Mouse (Mus musculus) right cerebral cortex, postnatal 14 days (tissue): ENCODE measurements around the gene Mettl7a1.
A peak's percentile ranks its signal among the peaks of the same experiment; 100 is the strongest.
"Not testable (repeated sequence)": the region's sequence is repeated elsewhere in the genome, so short reads cannot be mapped to it uniquely, and the experiment has no call there.

Experiments used
- DNase-seq: peaks from one replicate; pipeline ENCODE4 v3.0.0; 2022

Mettl7a1 gene

GRCm38 (mm10) chr15:100304019-100304991 lies at the start of gene Mettl7a1:
Mettl7a1 (plus strand) TSS chr15:100304140.
- peak; percentile 88 for DNase-seq

GRCm38 (mm10) chr15:100256386-100256785 lies 47.6 kb upstream of the Mettl7a1 start:
- DNase-seq: no peak

GRCm38 (mm10) chr15:100257305-100257704 lies 46.6 kb upstream of the Mettl7a1 start:
- no peak for DNase-seq

- no peak for DNase-seq
These were observed 45.1 kb upstream of the Mettl7a1 start for GRCm38 (mm10) chr15:100258646-100259425.

- not testable (repeated sequence) for DNase-seq
These were observed 43.6 kb upstream of the Mettl7a1 start for GRCm38 (mm10) chr15:100260351-100260750.

- no peak for DNase-seq
These were observed 40.6 kb upstream of the Mettl7a1 start for GRCm38 (mm10) chr15:100263246-100263905.

GRCm38 (mm10) chr15:100265586-100266325 lies 38.2 kb upstream of the Mettl7a1 start:
- no peak for DNase-seq

GRCm38 (mm10) chr15:100268916-100269315 lies 35.0 kb upstream of the Mettl7a1 start:
- DNase-seq: no peak

- no peak for DNase-seq
These were observed 34.2 kb upstream of the Mettl7a1 start for GRCm38 (mm10) chr15:100269776-100270175.

- not testable (repeated sequence) for DNase-seq
These were observed 33.3 kb upstream of the Mettl7a1 start for GRCm38 (mm10) chr15:100270609-100271008.

- DNase-seq: no peak
These were observed 32.5 kb upstream of the Mettl7a1 start for GRCm38 (mm10) chr15:100271411-100271810.

- not testable (repeated sequence) for DNase-seq
These were observed 30.1 kb upstream of the Mettl7a1 start for GRCm38 (mm10) chr15:100273791-100274308.

- no peak for DNase-seq
These were observed 29.0 kb upstream of the Mettl7a1 start for GRCm38 (mm10) chr15:100274790-100275559.

GRCm38 (mm10) chr15:100276403-100276802 lies 27.5 kb upstream of the Mettl7a1 start:
- no peak for DNase-seq

GRCm38 (mm10) chr15:100277586-100277985 lies 26.4 kb upstream of the Mettl7a1 start:
- DNase-seq: no peak

- no peak for DNase-seq
These were observed 23.3 kb upstream of the Mettl7a1 start, which contains the start of gene Tmprss12 for GRCm38 (mm10) chr15:100280626-100281025. Tmprss12 (plus strand) TSS chr15:100280837.

- DNase-seq: no peak
These were observed 15.0 kb upstream of the Mettl7a1 start for GRCm38 (mm10) chr15:100288980-100289379.

GRCm38 (mm10) chr15:100290858-100291257 lies 13.1 kb upstream of the Mettl7a1 start:
- no peak for DNase-seq

- no peak for DNase-seq
These were observed 11.6 kb upstream of the Mettl7a1 start for GRCm38 (mm10) chr15:100292326-100292725.

GRCm38 (mm10) chr15:100297856-100298255 lies 6.1 kb upstream of the Mettl7a1 start:
- no peak for DNase-seq

- DNase-seq: no peak
These were observed 3.4 kb upstream of the Mettl7a1 start for GRCm38 (mm10) chr15:100300499-100300898.
